Mouse (Mus musculus): Measurements from ENCODE around the gene Il17ra.

Il17ra gene

GRCm38 (mm10) chr6:120471991-120472441 is 9.0 kb downstream of the Il17ra start:
- no peak for DNase-seq (ENCODE audit: low spot score in 2 of 2)

- DNase-seq (ENCODE audit: low spot score in 2 of 2): no peak
Measured at GRCm38 (mm10) chr6:120472455-120473140, 9.6 kb downstream of the Il17ra start.

GRCm38 (mm10) chr6:120473427-120473826 is 10.4 kb downstream of the Il17ra start:
- DNase-seq (ENCODE audit: low spot score in 2 of 2): no peak

GRCm38 (mm10) chr6:120475288-120475687 is 12.2 kb downstream of the Il17ra start:
- no peak for DNase-seq (ENCODE audit: low spot score in 2 of 2)

GRCm38 (mm10) chr6:120479302-120479701 is 16.3 kb downstream of the Il17ra start:
- DNase-seq (ENCODE audit: low spot score in 2 of 2): no peak

GRCm38 (mm10) chr6:120480361-120480760 is 17.3 kb downstream of the Il17ra start:
- no peak for DNase-seq (ENCODE audit: low spot score in 2 of 2)

- no peak for DNase-seq (ENCODE audit: low spot score in 2 of 2)
Measured at GRCm38 (mm10) chr6:120481538-120481937, 18.5 kb downstream of the Il17ra start.

- DNase-seq (ENCODE audit: low spot score in 2 of 2): no peak
Measured at GRCm38 (mm10) chr6:120482021-120482420, 19.0 kb downstream of the Il17ra start.

GRCm38 (mm10) chr6:120482756-120483155 is 19.7 kb downstream of the Il17ra start:
- no peak for DNase-seq (ENCODE audit: low spot score in 2 of 2)

GRCm38 (mm10) chr6:120483211-120483626 is 20.2 kb downstream of the Il17ra start:
- no peak for DNase-seq (ENCODE audit: low spot score in 2 of 2)

- no peak for DNase-seq (ENCODE audit: low spot score in 2 of 2)
Measured at GRCm38 (mm10) chr6:120485038-120485437, 22.0 kb downstream of the Il17ra start.

GRCm38 (mm10) chr6:120486051-120486510 is 23.0 kb downstream of the Il17ra start:
- no peak for DNase-seq (ENCODE audit: low spot score in 2 of 2)

- no peak for DNase-seq (ENCODE audit: low spot score in 2 of 2)
Measured at GRCm38 (mm10) chr6:120488647-120489046, 25.6 kb downstream of the Il17ra start.

GRCm38 (mm10) chr6:120489461-120489860 is 26.4 kb downstream of the Il17ra start:
- no peak for DNase-seq (ENCODE audit: low spot score in 2 of 2)

GRCm38 (mm10) chr6:120491064-120491463 is 28.0 kb downstream of the Il17ra start:
- DNase-seq (ENCODE audit: low spot score in 2 of 2): no peak

GRCm38 (mm10) chr6:120491862-120492498 is 28.9 kb downstream of the Il17ra start:
- no peak for DNase-seq (ENCODE audit: low spot score in 2 of 2)

- no peak for DNase-seq (ENCODE audit: low spot score in 2 of 2)
Measured at GRCm38 (mm10) chr6:120492499-120493373, 29.7 kb downstream of the Il17ra start.

GRCm38 (mm10) chr6:120493374-120494181 is 30.5 kb downstream of the Il17ra start, which contains the start of gene Tmem121b:
TSS of gene Tmem121b (minus strand) at chr6:120493807.
- DNase-seq (ENCODE audit: low spot score in 2 of 2): peak; percentile 68 to 86

GRCm38 (mm10) chr6:120496544-120496943 is 33.5 kb downstream of the Il17ra start:
- no peak for DNase-seq (ENCODE audit: low spot score in 2 of 2)

- DNase-seq (ENCODE audit: low spot score in 2 of 2): peak in 1 of 2 experiments; percentile 51
Measured at GRCm38 (mm10) chr6:120504051-120504450, 41.0 kb downstream of the Il17ra start.

GRCm38 (mm10) chr6:120505531-120505930 is 42.5 kb downstream of the Il17ra start:
- no peak for DNase-seq (ENCODE audit: low spot score in 2 of 2)
